Mouse (Mus musculus): ENCODE data around the gene Dhrs3. TPM values are rescaled to one million over a fixed set of nuclear protein-coding genes. Genes with fewer than 3 reads are reported as not detected.

Gene Dhrs3
- polyA plus RNA-seq, 1 experiment from 2014 or later, result 7.7 TPM

DNA sequence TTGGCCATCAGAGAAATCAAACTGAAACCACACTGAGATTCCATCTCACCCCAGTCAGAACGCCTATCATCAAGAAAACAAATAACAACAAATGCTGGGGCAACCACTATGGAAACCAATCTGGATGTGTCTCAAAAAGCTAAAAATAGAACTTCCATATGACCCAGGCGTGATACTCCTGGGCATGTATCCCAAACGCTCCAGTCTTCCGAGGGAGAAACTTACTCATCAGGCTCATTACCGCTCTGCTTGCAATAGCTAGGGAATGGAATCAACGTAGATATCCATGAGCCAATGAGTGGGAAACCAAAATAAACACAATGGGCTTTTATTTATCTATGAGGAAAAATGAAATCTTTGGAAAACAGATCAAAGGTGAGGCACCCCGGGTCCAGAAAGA, 59.2 kb downstream of the Dhrs3 start:
- 94% methylated on average over 7 of the region's 7 CpGs for WGBS
- Histone ChIP-seq H3K4me3 (replicated peaks) (no peak overlapping the region), H3K27me3 (no peaks in the 10 kb centered on the region), H3K4me1 (peaks cover 7% of the 10 kb centered on the region), H3K9ac (no peak overlapping the region), H3K9me3 (no peaks in the 10 kb centered on the region), H3K27ac (no peak overlapping the region), H3K36me3 (replicated peaks) (no peaks in the 10 kb centered on the region), H3K4me2 (no peak overlapping the region)
- no peak for ATAC-seq (ENCODE audit: low FRiP score)

DNA sequence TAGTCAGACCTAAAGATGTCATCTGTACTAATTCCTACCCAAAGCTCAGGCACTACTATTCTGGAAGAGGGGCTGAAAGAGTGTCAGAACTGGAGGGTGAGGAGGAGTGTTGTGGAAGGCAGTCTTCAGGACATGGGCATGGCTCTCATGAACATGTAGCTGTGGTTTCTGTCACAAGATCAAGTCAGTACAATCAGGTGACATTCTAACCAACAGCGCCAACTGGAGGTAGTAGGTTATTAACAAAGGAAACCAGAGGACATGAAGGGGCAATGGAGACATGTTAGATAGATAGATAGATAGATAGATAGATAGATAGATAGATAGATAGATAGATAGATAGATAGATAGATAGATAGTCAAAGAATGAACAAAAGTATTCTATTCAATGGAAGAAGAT, 60.8 kb downstream of the Dhrs3 start:
- H3K9me3 ChIP-seq, result no peaks in the 10 kb centered on the region
- no peak overlapping the region for H3K4me2 ChIP-seq
- no peak overlapping the region for H3K4me3 ChIP-seq (replicated peaks)
- WGBS, result 84% methylated on average over 1 of the region's 1 CpGs
- no peak overlapping the region for H3K9ac ChIP-seq
- no peak for ATAC-seq (ENCODE audit: low FRiP score)
- H3K27me3 ChIP-seq, result no peaks in the 10 kb centered on the region
- H3K27ac ChIP-seq, result no peak overlapping the region
- no peaks in the 10 kb centered on the region for H3K36me3 ChIP-seq (replicated peaks)
- H3K4me1 ChIP-seq, result peaks cover 7% of the 10 kb centered on the region

DNA sequence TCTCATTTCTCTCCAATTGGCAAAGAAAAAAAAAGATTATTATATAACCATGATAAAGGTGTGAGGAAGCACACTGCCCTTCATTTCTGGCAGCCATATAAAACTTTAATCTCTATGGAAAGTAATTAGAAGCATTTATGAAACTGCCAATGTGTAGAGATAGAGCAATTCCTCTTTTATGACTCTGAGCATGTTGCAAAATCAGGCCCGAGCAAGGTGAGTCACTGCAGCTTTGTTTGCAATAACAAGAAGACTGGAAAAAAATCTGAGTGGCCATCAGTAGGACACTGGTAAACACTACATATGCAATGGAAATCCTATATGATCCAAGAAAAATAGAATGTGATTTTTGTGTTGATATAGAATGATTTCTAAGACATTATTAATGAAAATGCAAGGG, 63.2 kb downstream of the Dhrs3 start:
- H3K4me3 ChIP-seq (replicated peaks), result no peak overlapping the region
- no peak overlapping the region for H3K9ac ChIP-seq
- H3K36me3 ChIP-seq (replicated peaks), result no peaks in the 10 kb centered on the region
- no peaks in the 10 kb centered on the region for H3K9me3 ChIP-seq
- 85% methylated on average over 1 of the region's 1 CpGs for WGBS
- ATAC-seq (ENCODE audit: low FRiP score), result no peak
- no peaks in the 10 kb centered on the region for H3K4me1 ChIP-seq
- no peak overlapping the region for H3K4me2 ChIP-seq
- H3K27ac ChIP-seq, result no peak overlapping the region
- H3K27me3 ChIP-seq, result no peaks in the 10 kb centered on the region

DNA sequence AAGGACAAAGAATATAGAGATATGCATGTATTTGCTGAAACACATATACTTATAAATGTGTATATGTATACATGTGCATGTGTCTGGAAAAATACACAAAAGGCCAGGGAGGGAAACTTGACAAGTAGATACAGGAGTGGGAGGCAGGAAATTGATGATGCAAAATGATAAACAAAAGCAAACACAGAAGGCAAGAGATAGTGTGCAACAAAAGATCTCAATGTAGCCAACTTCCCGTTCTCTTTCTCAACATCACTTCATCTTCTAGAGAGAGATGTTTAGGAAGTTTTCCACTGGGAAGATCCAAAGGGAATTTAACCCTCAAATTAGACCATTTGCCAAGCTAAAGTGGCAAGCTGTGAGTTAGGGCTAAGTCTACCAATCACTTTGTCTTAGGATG, 63.7 kb downstream of the Dhrs3 start:
- no peak for ATAC-seq (ENCODE audit: low FRiP score)
- Histone ChIP-seq H3K27me3 (no peaks in the 10 kb centered on the region), H3K36me3 (replicated peaks) (no peaks in the 10 kb centered on the region), H3K4me1 (no peaks in the 10 kb centered on the region), H3K4me2 (no peak overlapping the region), H3K27ac (no peak overlapping the region), H3K9me3 (no peaks in the 10 kb centered on the region), H3K4me3 (replicated peaks) (no peak overlapping the region), H3K9ac (no peak overlapping the region)
- WGBS, result 86% methylated on average over 1 of the region's 1 CpGs

DNA sequence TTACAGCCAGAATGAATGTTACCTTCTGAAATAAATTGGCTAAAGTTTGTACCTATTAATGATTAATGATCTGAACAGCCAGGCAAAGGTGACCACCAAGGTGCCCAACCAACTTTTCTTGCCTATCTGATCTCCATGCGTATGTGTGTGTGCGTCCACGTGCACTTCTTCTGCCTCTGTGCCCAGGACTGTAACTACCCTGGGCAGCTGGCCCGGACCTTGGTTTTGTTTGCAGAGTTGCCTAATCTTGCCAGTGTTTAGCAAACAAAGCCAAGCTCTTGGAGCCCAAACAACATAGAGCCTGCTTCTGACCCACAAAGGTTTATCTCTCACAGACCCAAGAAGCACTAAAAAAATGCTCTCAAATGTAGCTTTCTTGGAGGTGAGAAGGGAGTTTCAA, 64.6 kb downstream of the Dhrs3 start:
- Histone ChIP-seq H3K4me2 (no peak overlapping the region), H3K4me3 (replicated peaks) (no peak overlapping the region), H3K27me3 (no peaks in the 10 kb centered on the region), H3K36me3 (replicated peaks) (no peaks in the 10 kb centered on the region), H3K9ac (no peak overlapping the region), H3K9me3 (no peaks in the 10 kb centered on the region), H3K27ac (no peak overlapping the region), H3K4me1 (no peaks in the 10 kb centered on the region)
- WGBS, result 87% methylated on average over 4 of the region's 4 CpGs
- ATAC-seq (ENCODE audit: low FRiP score), result no peak

DNA sequence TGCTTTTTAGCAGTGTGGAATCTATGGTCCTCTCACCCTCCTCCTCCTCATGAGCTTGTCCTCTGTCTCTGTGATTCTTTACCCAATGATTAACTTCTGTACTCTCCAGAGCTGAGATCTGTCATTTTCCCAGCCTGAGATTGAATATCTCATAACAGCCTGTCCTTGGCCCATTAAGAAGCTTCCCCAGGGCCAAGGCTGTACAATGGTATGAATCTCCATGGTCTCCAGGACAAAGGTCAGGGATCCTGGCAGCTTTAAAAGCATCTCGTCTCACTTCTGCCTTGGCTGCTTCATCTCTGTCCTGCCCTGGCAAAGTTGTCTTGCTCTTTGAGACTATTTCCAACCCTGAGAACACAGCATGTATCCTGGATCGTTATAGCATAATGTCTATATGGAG, 65.1 kb downstream of the Dhrs3 start:
- no peak for ATAC-seq (ENCODE audit: low FRiP score)
- Histone ChIP-seq H3K36me3 (replicated peaks) (no peaks in the 10 kb centered on the region), H3K9me3 (no peaks in the 10 kb centered on the region), H3K27ac (no peak overlapping the region), H3K27me3 (no peaks in the 10 kb centered on the region), H3K4me3 (replicated peaks) (no peak overlapping the region), H3K4me2 (no peak overlapping the region), H3K9ac (no peak overlapping the region), H3K4me1 (no peaks in the 10 kb centered on the region)
- 73% methylated on average over 2 of the region's 2 CpGs for WGBS

DNA sequence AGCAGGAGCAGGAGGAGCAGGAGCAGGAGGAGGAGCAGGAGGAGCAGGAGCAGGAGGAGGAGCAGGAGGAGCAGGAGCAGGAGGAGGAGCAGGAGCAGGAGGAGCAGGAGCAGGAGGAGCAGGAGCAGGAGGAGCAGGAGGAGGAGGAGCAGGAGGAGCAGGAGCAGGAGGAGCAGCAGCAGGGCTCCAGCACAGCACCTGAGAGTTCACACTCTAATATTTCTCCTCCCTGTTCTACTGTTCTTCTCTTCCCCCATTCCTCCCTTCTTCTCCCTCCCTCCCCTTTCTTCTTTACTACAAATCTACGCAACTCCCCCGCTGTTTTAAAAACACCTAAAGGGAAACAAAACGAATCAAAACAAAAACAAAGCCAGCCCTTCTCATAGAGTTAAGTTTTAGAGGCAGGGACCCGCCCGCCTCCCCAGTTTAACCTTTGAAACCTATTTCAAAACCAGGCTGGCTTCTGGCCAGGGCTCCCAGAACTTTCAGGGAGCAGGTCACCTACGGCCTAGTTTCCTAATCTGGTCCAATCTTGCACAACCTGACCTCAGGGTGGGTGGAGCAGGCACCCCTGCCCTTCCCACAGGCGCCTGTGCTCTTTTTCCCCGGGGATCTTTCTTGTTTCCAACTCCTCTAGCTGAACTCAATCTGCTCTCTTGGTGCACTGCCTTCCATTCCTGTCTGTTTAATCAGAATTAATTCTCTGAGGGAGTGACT, 67.7 kb downstream of the Dhrs3 start:
- WGBS, result 65% methylated on average over 8 of the region's 8 CpGs
- H3K9ac ChIP-seq, result no peak overlapping the region
- no peak overlapping the region for H3K27ac ChIP-seq
- no peak for ATAC-seq (ENCODE audit: low FRiP score)
- H3K36me3 ChIP-seq (replicated peaks), result no peaks in the 10 kb centered on the region
- no peaks in the 10 kb centered on the region for H3K27me3 ChIP-seq
- no peak overlapping the region for H3K4me2 ChIP-seq
- no peaks in the 10 kb centered on the region for H3K4me1 ChIP-seq
- no peaks in the 10 kb centered on the region for H3K9me3 ChIP-seq
- H3K4me3 ChIP-seq (replicated peaks), result no peak overlapping the region

DNA sequence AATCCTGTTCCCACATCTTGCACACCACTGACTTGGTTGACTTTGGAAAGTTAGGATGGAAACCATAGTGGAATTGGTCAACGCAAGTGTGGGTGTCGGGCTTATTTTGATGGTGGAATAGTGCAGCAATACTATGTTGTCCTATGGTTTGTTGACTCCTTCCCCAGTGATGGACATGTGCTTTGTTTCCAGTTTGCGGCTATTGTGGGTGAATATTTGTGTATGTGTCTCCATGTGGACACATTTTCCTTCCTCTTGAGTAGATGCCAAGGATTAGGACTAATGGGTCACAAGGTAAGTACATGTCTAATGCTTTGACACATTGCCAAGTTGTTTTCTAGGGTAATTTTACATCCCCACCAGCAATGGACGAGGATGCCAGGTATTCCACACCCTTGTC, 68.6 kb downstream of the Dhrs3 start:
- Histone ChIP-seq H3K4me2 (no peak overlapping the region), H3K36me3 (replicated peaks) (no peaks in the 10 kb centered on the region)
- WGBS, result 85% methylated on average over 4 of the region's 4 CpGs

DNA sequence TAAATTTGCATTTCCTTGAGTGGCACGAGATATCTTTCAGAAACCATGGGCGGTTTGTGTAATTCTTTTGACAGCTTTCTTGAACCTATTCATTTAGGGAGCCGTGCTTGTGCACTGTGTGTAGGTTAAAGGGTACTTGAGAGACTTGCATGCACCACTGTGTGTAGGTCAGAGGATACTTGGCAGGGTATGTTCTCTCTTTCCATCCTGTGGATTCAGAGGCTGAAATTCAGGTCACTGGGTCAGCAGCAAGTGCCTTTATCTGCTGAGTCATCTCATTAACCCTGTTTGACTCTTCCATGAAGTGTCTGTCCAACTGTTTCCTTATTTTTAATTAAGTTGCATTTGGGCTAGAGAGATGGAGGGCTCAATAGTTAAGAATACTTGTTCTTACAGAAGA, 69.1 kb downstream of the Dhrs3 start:
- H3K27ac ChIP-seq, result no peak overlapping the region
- no peak overlapping the region for H3K4me3 ChIP-seq (replicated peaks)
- H3K9ac ChIP-seq, result no peak overlapping the region
- H3K36me3 ChIP-seq (replicated peaks), result no peaks in the 10 kb centered on the region
- no peak overlapping the region for H3K4me2 ChIP-seq
- H3K4me1 ChIP-seq, result no peaks in the 10 kb centered on the region
- H3K9me3 ChIP-seq, result no peaks in the 10 kb centered on the region
- no peak for ATAC-seq (ENCODE audit: low FRiP score)
- 67% methylated on average over 3 of the region's 3 CpGs for WGBS
- no peaks in the 10 kb centered on the region for H3K27me3 ChIP-seq

More for the DNA sequence above, 68.6 kb downstream of the Dhrs3 start:
- no peak for ATAC-seq (ENCODE audit: low FRiP score)
- no peak overlapping the region for H3K27ac ChIP-seq
- no peak overlapping the region for H3K4me3 ChIP-seq (replicated peaks)
- no peaks in the 10 kb centered on the region for H3K9me3 ChIP-seq
- H3K9ac ChIP-seq, result no peak overlapping the region
- H3K4me1 ChIP-seq, result no peaks in the 10 kb centered on the region
- H3K27me3 ChIP-seq, result no peaks in the 10 kb centered on the region

DNA sequence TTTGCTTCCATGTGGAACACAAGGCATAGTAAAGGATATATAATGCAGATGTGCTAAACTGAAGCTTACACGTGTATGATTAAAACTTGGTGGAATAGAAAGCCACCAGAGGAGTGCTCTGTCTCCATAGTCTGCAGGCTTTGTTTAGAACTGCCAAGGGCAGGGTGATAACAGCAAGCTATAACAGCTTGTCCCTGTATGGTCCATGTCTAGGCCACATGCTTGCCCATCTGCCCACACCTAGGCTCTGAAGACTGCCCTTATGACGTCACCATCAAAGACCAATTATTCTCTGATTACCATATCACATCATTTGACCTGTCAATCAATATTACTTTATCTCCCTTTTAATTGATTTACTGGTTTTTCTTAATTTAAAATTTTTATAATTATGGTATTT, 72.6 kb downstream of the Dhrs3 start:
- H3K4me3 ChIP-seq (replicated peaks), result no peak overlapping the region
- H3K9me3 ChIP-seq, result no peaks in the 10 kb centered on the region
- H3K27me3 ChIP-seq, result no peaks in the 10 kb centered on the region
- H3K36me3 ChIP-seq (replicated peaks), result no peaks in the 10 kb centered on the region
- 75% methylated on average over 2 of the region's 2 CpGs for WGBS
- no peaks in the 10 kb centered on the region for H3K4me1 ChIP-seq
- no peak overlapping the region for H3K27ac ChIP-seq
- ATAC-seq (ENCODE audit: low FRiP score), result no peak
- no peak overlapping the region for H3K9ac ChIP-seq
- H3K4me2 ChIP-seq, result no peak overlapping the region

DNA sequence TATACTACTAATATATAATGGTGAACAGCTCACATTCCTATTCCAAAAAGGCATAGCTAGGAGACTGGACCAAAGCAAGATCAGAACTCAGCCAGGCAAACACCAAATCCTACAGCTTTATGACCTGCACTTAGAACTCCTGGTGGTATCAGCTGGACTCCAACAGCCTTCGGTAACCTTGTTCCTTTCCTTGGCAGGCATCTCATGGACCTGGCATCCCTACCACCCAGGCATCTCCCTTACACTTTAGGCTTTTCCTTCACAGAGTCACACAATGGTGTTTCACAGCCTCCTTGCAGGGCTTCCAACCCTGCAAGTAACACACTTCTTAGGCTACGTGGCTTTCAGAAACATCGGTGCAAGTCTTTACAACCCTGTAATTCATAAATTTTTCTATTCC, 75.7 kb downstream of the Dhrs3 start:
- H3K4me2 ChIP-seq, result no peak overlapping the region
- WGBS, result 95% methylated on average over 3 of the region's 3 CpGs
- ATAC-seq (ENCODE audit: low FRiP score), result no peak

DNA sequence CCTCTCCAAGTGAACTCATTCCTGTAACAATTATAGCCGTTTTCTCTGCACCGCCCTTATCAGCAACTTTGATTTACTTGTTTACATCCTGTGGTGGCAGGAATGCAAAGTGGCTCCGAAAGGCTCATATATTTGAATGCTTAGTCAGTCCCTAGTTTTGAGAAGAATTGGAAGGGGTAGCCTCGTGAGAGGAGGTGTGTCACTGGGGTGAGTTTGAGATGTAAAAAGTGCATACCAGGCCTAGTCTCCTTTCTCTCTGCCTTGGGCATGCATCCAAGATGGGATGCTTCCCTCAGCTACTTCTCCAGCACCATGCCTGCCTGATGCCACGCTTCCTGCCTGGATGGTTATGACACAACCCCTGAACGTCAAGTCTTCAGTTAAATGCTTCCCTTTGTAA, 76.4 kb downstream of the Dhrs3 start:
- Histone ChIP-seq H3K36me3 (replicated peaks) (no peaks in the 10 kb centered on the region), H3K4me1 (no peaks in the 10 kb centered on the region), H3K4me2 (no peak overlapping the region), H3K4me3 (replicated peaks) (no peak overlapping the region), H3K27me3 (no peaks in the 10 kb centered on the region), H3K9me3 (no peaks in the 10 kb centered on the region), H3K27ac (no peak overlapping the region), H3K9ac (no peak overlapping the region)
- ATAC-seq (ENCODE audit: low FRiP score), result no peak
- 80% methylated on average over 6 of the region's 6 CpGs for WGBS

More for the DNA sequence above, 75.7 kb downstream of the Dhrs3 start:
- no peaks in the 10 kb centered on the region for H3K36me3 ChIP-seq (replicated peaks)
- H3K4me1 ChIP-seq, result no peaks in the 10 kb centered on the region
- H3K27ac ChIP-seq, result no peak overlapping the region
- H3K9me3 ChIP-seq, result no peaks in the 10 kb centered on the region
- no peak overlapping the region for H3K9ac ChIP-seq
- no peaks in the 10 kb centered on the region for H3K27me3 ChIP-seq
- H3K4me3 ChIP-seq (replicated peaks), result no peak overlapping the region

DNA sequence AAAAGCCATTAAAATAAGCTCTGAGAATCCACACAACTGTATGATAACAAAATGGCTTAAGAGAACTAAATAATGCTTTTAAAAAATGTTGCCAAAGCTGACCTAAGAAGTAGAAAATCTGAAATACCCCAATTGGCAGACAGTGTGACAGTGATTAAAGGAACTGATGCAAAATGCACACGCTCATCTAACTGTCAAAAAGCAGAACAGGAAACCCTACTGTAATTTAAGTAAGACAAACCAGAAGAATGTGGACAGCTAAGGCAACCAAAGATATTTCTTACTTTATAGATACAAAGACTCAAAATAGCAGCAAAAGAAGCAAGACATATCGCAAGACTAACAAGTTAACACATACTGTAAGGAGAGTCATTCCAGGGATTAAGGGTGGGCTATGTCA, 78.4 kb downstream of the Dhrs3 start:
- Histone ChIP-seq H3K36me3 (replicated peaks) (no peaks in the 10 kb centered on the region), H3K4me2 (no peak overlapping the region), H3K27me3 (no peaks in the 10 kb centered on the region), H3K4me1 (no peaks in the 10 kb centered on the region), H3K9ac (no peak overlapping the region), H3K9me3 (no peaks in the 10 kb centered on the region), H3K27ac (no peak overlapping the region), H3K4me3 (replicated peaks) (no peak overlapping the region)
- no peak for ATAC-seq (ENCODE audit: low FRiP score)
- WGBS, result 95% methylated on average over 2 of the region's 2 CpGs

Measured in forebrain, embryonic 12.5 days (tissue).